Mouse (Mus musculus) heart, embryonic 14.5 days (tissue): Measurements from ENCODE around the gene Pbx1. TPM values are rescaled to one million over a fixed set of nuclear protein-coding genes. Genes with fewer than 3 reads are reported as not detected.
A peak's percentile ranks its signal among the peaks of the same experiment; 100 is the strongest.

Source experiments
- ATAC-seq: fragments of 200-750 bp; cut with Nextera tagmentation; 2 replicates; pipeline ENCODE4 v1.8.0; 2017; ENCODE audit warnings: low read depth, moderate TSS enrichment; ENCODE audit not compliant: insufficient number of reproducible peaks, insufficient read depth, low FRiP score
- H3K27ac ChIP-seq, 2 experiments: fragments of 200-500 bp in 1 of 2; fragments of 300-500 bp in 1 of 2; sonication (generic) in 1 of 2; replicated peaks in 1 of 2; 2 replicates each; pipeline ENCODE4 v1.5.1; 2012 to 2014; ENCODE audit warnings: low read depth in 2 of 2, low read length in 2 of 2, control low read depth in 1 of 2, mild to moderate bottlenecking in 1 of 2, mixed read lengths in 1 of 2; ENCODE audit not compliant: control insufficient read depth in 1 of 2, insufficient read depth in 1 of 2
- H3K27me3 ChIP-seq: fragments of 300-500 bp; sonication (generic); 2 replicates; pipeline ENCODE4 v1.6.1; 2014; ENCODE audit warnings: mild to moderate bottlenecking, low read length, control low read depth; ENCODE audit not compliant: control insufficient read depth, insufficient read depth
- H3K36me3 ChIP-seq: fragments of 300-500 bp; sonication (generic); 2 replicates; pipeline ENCODE4 v1.6.1; 2014; ENCODE audit warnings: mild to moderate bottlenecking, control low read depth, low read length, mixed read lengths; ENCODE audit not compliant: control insufficient read depth, insufficient read depth
- H3K4me1 ChIP-seq, 2 experiments: fragments of 200-500 bp in 1 of 2; fragments of 300-500 bp in 1 of 2; sonication (generic) in 1 of 2; 2 replicates each; pipeline ENCODE4 v1.6.1; 2012 to 2014; ENCODE audit warnings: low read length in 2 of 2, control low read depth in 1 of 2, mixed read lengths in 1 of 2; ENCODE audit not compliant: control insufficient read depth in 2 of 2, insufficient read depth in 2 of 2
- H3K4me2 ChIP-seq: fragments of 300-500 bp; sonication (generic); 2 replicates; pipeline ENCODE4 v1.6.1; 2014; ENCODE audit warnings: mild to moderate bottlenecking, low read length
- H3K4me3 ChIP-seq, 2 experiments: fragments of 200-500 bp in 1 of 2; fragments of 300-500 bp in 1 of 2; sonication (generic) in 1 of 2; 2 replicates each; pipeline ENCODE4 v1.5.1; 2012 to 2014; ENCODE audit warnings: low read length in 2 of 2, mild to moderate bottlenecking in 2 of 2, control low read depth in 1 of 2, low read depth in 1 of 2, moderate library complexity in 1 of 2; ENCODE audit not compliant: control insufficient read depth in 1 of 2, insufficient read depth in 1 of 2
- H3K9ac ChIP-seq: fragments of 300-500 bp; sonication (generic); 2 replicates; pipeline ENCODE4 v1.6.1; 2014; ENCODE audit warnings: mild to moderate bottlenecking, low read length
- H3K9me3 ChIP-seq: fragments of 300-500 bp; sonication (generic); 2 replicates; pipeline ENCODE4 v1.6.1; 2016; ENCODE audit warnings: low read length, control low read depth; ENCODE audit not compliant: control insufficient read depth
- WGBS: fragments of 180-500 bp; shearing (Covaris S2); extraction: QIAGEN DNeasy Blood & Tissue Kit; methylation state at CpG from one replicate; pipeline ENCODE4 v1.1.7; 2014; 5-methylcytosine and 5-hydroxymethylcytosine counted together
- polyA plus RNA-seq: library from polyadenylated mRNA; unstranded; fragments of >200 nt; fragmentation: Nextera tagmentation; extraction: Ambion mirVana; gene quantifications from 2 replicates; pipeline ENCODE4 v1.2.1, GENCODE M21; 2014

Gene Pbx1
- polyA plus RNA-seq, 1 experiment from 2014 or later: 30.7 TPM

DNA sequence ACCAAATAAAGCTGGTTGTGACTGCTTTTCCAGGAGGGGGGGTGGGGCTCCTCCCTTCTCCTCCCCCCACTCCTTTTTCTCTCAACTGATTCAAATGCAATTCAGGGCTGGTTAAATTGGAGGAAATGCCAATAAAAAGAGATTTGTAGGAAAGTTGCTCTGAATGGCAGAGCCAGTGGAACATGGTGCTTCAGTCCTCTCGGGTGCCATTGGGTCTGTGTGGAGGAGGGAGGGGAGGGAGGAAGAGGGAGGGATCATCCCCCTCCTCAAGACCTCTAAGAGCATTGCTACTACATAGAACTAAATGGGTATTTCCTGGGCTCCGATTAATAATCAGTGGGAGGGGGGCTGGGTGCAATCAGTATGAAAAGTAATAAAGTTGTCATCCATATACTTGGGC is 135.8 kb downstream of the Pbx1 start:
- no peaks in the 10 kb centered on the region for H3K9me3 ChIP-seq
- no peak overlapping the region for H3K27ac ChIP-seq
- no peak overlapping the region for H3K9ac ChIP-seq
- no peak overlapping the region for H3K4me2 ChIP-seq
- ATAC-seq: no peak
- WGBS: 67% methylated on average over 2 of the region's 2 CpGs
- H3K36me3 ChIP-seq: no peaks in the 10 kb centered on the region
- no peaks in the 10 kb centered on the region for H3K27me3 ChIP-seq
- no peak overlapping the region for H3K4me3 ChIP-seq
- H3K4me1 ChIP-seq: peaks cover 20 to 40% of the 10 kb centered on the region in 2 experiments

GRCm38 (mm10) chr1:168295782-168296181 is 136.3 kb downstream of the Pbx1 start:
- no peak for ATAC-seq
- Histone ChIP-seq H3K27me3 (no peaks in the 10 kb centered on the region), H3K4me2 (no peak overlapping the region), H3K9ac (no peak overlapping the region), H3K36me3 (no peaks in the 10 kb centered on the region), H3K4me3 (no peak overlapping the region), H3K4me1 (peaks cover 24 to 40% of the 10 kb centered on the region in 2 experiments), H3K27ac (no peak overlapping the region), H3K9me3 (no peaks in the 10 kb centered on the region)
- WGBS: 93% methylated on average over 4 of the region's 4 CpGs

GRCm38 (mm10) chr1:168293673-168294072 is 138.4 kb downstream of the Pbx1 start:
- no peaks in the 10 kb centered on the region for H3K36me3 ChIP-seq
- no peak overlapping the region for H3K4me2 ChIP-seq
- peaks cover 30 to 43% of the 10 kb centered on the region in 2 experiments for H3K4me1 ChIP-seq
- H3K4me3 ChIP-seq: no peak overlapping the region
- H3K9me3 ChIP-seq: no peaks in the 10 kb centered on the region
- no peaks in the 10 kb centered on the region for H3K27me3 ChIP-seq
- no peak overlapping the region for H3K27ac ChIP-seq
- no peak overlapping the region for H3K9ac ChIP-seq
- 93% methylated on average over 1 of the region's 1 CpGs for WGBS
- no peak for ATAC-seq

- Histone ChIP-seq H3K9me3 (no peaks in the 10 kb centered on the region), H3K4me2 (peak overlapping the region; percentile 40; the same call in 1 of the 2 replicates), H3K4me1 (peaks cover 40 to 57% of the 10 kb centered on the region in 2 experiments), H3K9ac (no peak overlapping the region), H3K4me3 (no peak overlapping the region), H3K27ac (peak overlapping the region; percentile 23 to 64; a peak in 2 of 4 replicates), H3K27me3 (no peaks in the 10 kb centered on the region), H3K36me3 (no peaks in the 10 kb centered on the region)
- ATAC-seq: no peak
- 57% methylated on average over 9 of the region's 9 CpGs for WGBS
Observed at GRCm38 (mm10) chr1:168292106-168292505, 140.0 kb downstream of the Pbx1 start.

- peaks cover 43 to 61% of the 10 kb centered on the region in 2 experiments for H3K4me1 ChIP-seq
- WGBS: 75% methylated on average over 6 of the region's 6 CpGs
Observed at GRCm38 (mm10) chr1:168291643-168292040, 140.4 kb downstream of the Pbx1 start.

DNA sequence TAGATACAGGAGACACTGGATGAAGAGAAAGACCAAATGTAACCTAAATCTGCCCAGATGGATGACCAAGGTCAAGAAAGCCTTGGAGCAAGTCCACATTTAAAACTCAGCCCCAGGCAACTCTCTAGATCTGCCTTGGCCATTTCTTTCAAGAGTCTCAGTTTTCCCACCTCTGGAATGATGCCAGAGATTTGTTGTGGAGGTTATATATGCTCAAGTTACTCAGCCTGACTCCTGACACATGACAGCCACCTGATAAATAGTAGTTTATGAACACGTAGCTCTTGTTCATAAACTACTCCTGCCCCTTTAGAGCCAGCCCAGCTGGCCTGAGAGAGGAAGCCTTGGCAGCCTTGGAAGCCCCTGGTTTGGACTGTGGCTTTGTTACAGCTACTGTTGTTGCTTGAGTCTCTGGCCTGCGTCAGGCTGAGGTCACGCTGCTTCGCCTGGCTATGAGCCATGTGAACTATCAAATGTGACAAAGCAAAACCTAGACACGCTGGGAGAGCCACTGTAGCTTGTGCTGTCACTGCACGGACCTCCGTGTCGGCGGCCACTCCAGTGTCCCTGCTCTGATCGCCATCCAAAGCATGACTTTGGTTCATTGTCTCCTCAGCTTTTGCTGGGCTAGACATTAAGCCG is 140.9 kb downstream of the Pbx1 start:
- Histone ChIP-seq H3K4me3 (no peak overlapping the region), H3K36me3 (no peaks in the 10 kb centered on the region), H3K9ac (no peak overlapping the region), H3K27me3 (no peaks in the 10 kb centered on the region), H3K4me2 (peak overlapping the region; percentile 40), H3K27ac (peak overlapping the region; percentile 59 to 64), H3K4me1 (peaks cover 41 to 66% of the 10 kb centered on the region in 2 experiments), H3K9me3 (no peaks in the 10 kb centered on the region)
- 20% methylated on average over 11 of the region's 11 CpGs for WGBS
- peak; percentile 52 for ATAC-seq

More at GRCm38 (mm10) chr1:168291643-168292040, 140.4 kb downstream of the Pbx1 start:
- Histone ChIP-seq H3K4me2 (peak overlapping the region; percentile 40), H3K4me3 (no peak overlapping the region), H3K9me3 (no peaks in the 10 kb centered on the region), H3K27me3 (no peaks in the 10 kb centered on the region), H3K9ac (no peak overlapping the region), H3K36me3 (no peaks in the 10 kb centered on the region), H3K27ac (peak overlapping the region; percentile 59 to 64)
- no peak for ATAC-seq

DNA sequence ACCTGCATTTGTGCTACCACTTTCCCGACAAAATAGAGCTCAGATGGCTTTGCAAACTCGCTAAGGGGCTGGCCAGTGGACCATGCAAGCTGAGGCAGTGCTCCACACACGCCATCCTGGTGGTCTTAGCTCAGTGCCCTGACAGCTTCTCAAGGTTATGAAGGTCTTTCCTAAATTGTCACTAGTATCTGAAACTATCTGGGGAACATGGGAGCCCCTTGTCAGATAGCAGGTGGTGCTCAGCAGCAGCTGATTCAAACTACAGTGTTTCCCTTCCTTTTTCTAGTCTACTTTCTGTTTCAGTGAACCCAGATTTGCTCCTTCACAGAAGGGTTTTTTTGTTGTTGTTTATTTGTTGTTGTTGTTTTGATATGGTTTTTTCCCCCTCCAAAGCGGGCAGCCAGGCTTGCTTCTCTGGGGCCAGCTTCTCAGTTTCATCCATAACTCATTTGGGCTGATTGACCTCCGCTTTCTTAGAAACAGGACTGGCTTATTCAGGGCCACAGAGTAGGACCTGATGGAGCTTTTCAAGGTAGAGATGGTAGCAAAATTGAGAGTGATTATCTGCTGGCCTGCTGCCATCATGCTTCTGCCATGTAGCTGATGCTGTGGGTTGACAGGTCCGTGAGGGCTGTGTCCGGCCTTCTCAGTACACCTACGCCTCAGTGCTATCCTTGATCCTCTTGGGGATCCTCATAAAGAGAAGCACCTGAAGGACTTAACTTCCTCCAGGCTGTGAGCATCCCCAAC is 141.7 kb downstream of the Pbx1 start:
- Histone ChIP-seq H3K4me1 (peaks cover 41 to 70% of the 10 kb centered on the region in 2 experiments), H3K4me3 (no peak overlapping the region), H3K36me3 (no peaks in the 10 kb centered on the region), H3K4me2 (no peak overlapping the region), H3K9me3 (no peaks in the 10 kb centered on the region), H3K27ac (peak overlapping the region in 1 of 2 experiments; percentile 64; a peak in 2 of 4 replicates), H3K27me3 (no peaks in the 10 kb centered on the region), H3K9ac (no peak overlapping the region)
- WGBS: 70% methylated on average over 8 of the region's 8 CpGs
- no peak for ATAC-seq
